Mouse (Mus musculus) hindbrain, embryonic 16.5 days (tissue): Measurements from ENCODE around the gene Polr2m. TPM values are rescaled to one million over a fixed set of nuclear protein-coding genes. Genes with fewer than 3 reads are reported as not detected.

Source experiments
- ATAC-seq: fragments of 200-750 bp; cut with Nextera tagmentation; 2 replicates; pipeline ENCODE4 v1.8.0; 2017; ENCODE audit warnings: moderate TSS enrichment, moderate library complexity
- H3K27ac ChIP-seq: fragments of 300-500 bp; sonication (generic); 2 replicates; pipeline ENCODE4 v1.5.1; 2014; ENCODE audit warnings: low read depth, mild to moderate bottlenecking, control low read depth, low read length, moderate library complexity
- H3K27me3 ChIP-seq: fragments of 300-500 bp; sonication (generic); replicated peaks from 2 replicates; pipeline ENCODE4 v1.6.1; 2014; ENCODE audit warnings: low read length; ENCODE audit not compliant: control insufficient read depth, insufficient read depth
- H3K36me3 ChIP-seq: fragments of 300-500 bp; sonication (generic); 2 replicates; pipeline ENCODE4 v1.6.1; 2014; ENCODE audit warnings: mild to moderate bottlenecking, low read length, moderate library complexity, mixed read lengths; ENCODE audit not compliant: control insufficient read depth, insufficient read depth
- H3K4me1 ChIP-seq: fragments of 300-500 bp; sonication (generic); 2 replicates; pipeline ENCODE4 v1.6.1; 2014; ENCODE audit warnings: low read depth, low read length; ENCODE audit not compliant: control insufficient read depth, insufficient read depth
- H3K4me2 ChIP-seq: fragments of 300-500 bp; sonication (generic); 2 replicates; pipeline ENCODE4 v1.6.1; 2014; ENCODE audit warnings: mild to moderate bottlenecking, low read length, control low read depth, moderate library complexity
- H3K4me3 ChIP-seq: fragments of 300-500 bp; sonication (generic); 2 replicates; pipeline ENCODE4 v1.5.1; 2014; ENCODE audit warnings: mild to moderate bottlenecking, low read length, control low read depth, moderate library complexity
- H3K9ac ChIP-seq: fragments of 300-500 bp; sonication (generic); 2 replicates; pipeline ENCODE4 v1.6.1; 2014; ENCODE audit warnings: low read depth, mild to moderate bottlenecking, control low read depth, low read length, moderate library complexity
- H3K9me3 ChIP-seq: fragments of 300-500 bp; sonication (generic); 2 replicates; pipeline ENCODE4 v1.6.1; 2014; ENCODE audit warnings: mild to moderate bottlenecking, low read length, moderate library complexity; ENCODE audit not compliant: control insufficient read depth
- WGBS: fragments of 180-500 bp; shearing (Covaris S2); extraction: QIAGEN DNeasy Blood & Tissue Kit; methylation state at CpG from one replicate; pipeline ENCODE4 v1.1.7; 2014; 5-methylcytosine and 5-hydroxymethylcytosine counted together
- polyA plus RNA-seq: library from polyadenylated mRNA; unstranded; fragments of >200 nt; fragmentation: Nextera tagmentation; extraction: Ambion mirVana; gene quantifications from 2 replicates; pipeline ENCODE4 v1.2.1, GENCODE M21; 2015

Polr2m gene
- polyA plus RNA-seq, 1 experiment from 2014 or later = 332 TPM

GRCm38 (mm10) chr9:71453352-71453751 is 32.4 kb downstream of the Polr2m start:
- Histone ChIP-seq H3K27ac (no peak overlapping the region), H3K4me2 (no peak overlapping the region), H3K9ac (no peak overlapping the region), H3K4me3 (no peak overlapping the region), H3K27me3 (no peaks in the 10 kb centered on the region), H3K9me3 (no peaks in the 10 kb centered on the region), H3K36me3 (no peaks in the 10 kb centered on the region), H3K4me1 (no peaks in the 10 kb centered on the region)
- 36% methylated on average over 5 of the region's 5 CpGs for WGBS
- ATAC-seq = no peak

GRCm38 (mm10) chr9:71450626-71451025 is 35.1 kb downstream of the Polr2m start:
- Histone ChIP-seq H3K36me3 (no peaks in the 10 kb centered on the region), H3K4me1 (no peaks in the 10 kb centered on the region), H3K27ac (no peak overlapping the region), H3K9me3 (no peaks in the 10 kb centered on the region), H3K27me3 (no peaks in the 10 kb centered on the region), H3K4me3 (no peak overlapping the region), H3K4me2 (no peak overlapping the region), H3K9ac (no peak overlapping the region)
- ATAC-seq = no peak
- WGBS = 75% methylated on average over 6 of the region's 6 CpGs

GRCm38 (mm10) chr9:71447573-71447972 is 38.2 kb downstream of the Polr2m start:
- no peaks in the 10 kb centered on the region for H3K27me3 ChIP-seq
- no peak overlapping the region for H3K27ac ChIP-seq
- no peak overlapping the region for H3K4me2 ChIP-seq
- H3K9me3 ChIP-seq = no peaks in the 10 kb centered on the region
- H3K4me1 ChIP-seq = no peaks in the 10 kb centered on the region
- 28% methylated on average over 4 of the region's 4 CpGs for WGBS
- H3K36me3 ChIP-seq = no peaks in the 10 kb centered on the region
- no peak overlapping the region for H3K4me3 ChIP-seq
- ATAC-seq = no peak
- no peak overlapping the region for H3K9ac ChIP-seq

- no peaks in the 10 kb centered on the region for H3K9me3 ChIP-seq
- whole genome bisulfite sequencing = 81% methylated on average over 2 of the region's 2 CpGs
Measured at GRCm38 (mm10) chr9:71445308-71445707, 40.4 kb downstream of the Polr2m start.

GRCm38 (mm10) chr9:71438146-71438545 is 47.6 kb downstream of the Polr2m start:
- Histone ChIP-seq H3K27ac (no peak overlapping the region), H3K4me3 (no peak overlapping the region), H3K36me3 (no peaks in the 10 kb centered on the region), H3K9me3 (no peaks in the 10 kb centered on the region), H3K4me1 (no peaks in the 10 kb centered on the region), H3K4me2 (no peak overlapping the region), H3K9ac (no peak overlapping the region), H3K27me3 (no peaks in the 10 kb centered on the region)
- WGBS = 87% methylated on average over 2 of the region's 2 CpGs
- no peak for ATAC-seq

More at GRCm38 (mm10) chr9:71445308-71445707, 40.4 kb downstream of the Polr2m start:
- no peaks in the 10 kb centered on the region for H3K36me3 ChIP-seq
- no peaks in the 10 kb centered on the region for H3K27me3 ChIP-seq
- ATAC-seq = no peak
- H3K4me3 ChIP-seq = no peak overlapping the region
- H3K4me2 ChIP-seq = no peak overlapping the region
- no peaks in the 10 kb centered on the region for H3K4me1 ChIP-seq
- H3K27ac ChIP-seq = no peak overlapping the region
- H3K9ac ChIP-seq = no peak overlapping the region

Other genes with a start within 250 kb of the Polr2m start
- gene Myzap, start 106.4 kb upstream of the Polr2m start, polyA plus RNA-seq = 1.9 and 2.3 TPM in 2 replicates